Mouse (Mus musculus) right cerebral cortex, adult 18-20 months (tissue): ENCODE data around the gene Gm10837.
A peak's percentile ranks its signal among the peaks of the same experiment; 100 is the strongest.

ENCODE experiments used
- DNase-seq: peaks from one replicate; pipeline ENCODE4 v3.0.0; 2022; ENCODE audit warnings: mixed read lengths

Gm10837 gene

GRCm38 (mm10) chr14:122479461-122480109 lies 10.8 kb upstream of the Gm10837 start:
- DNase-seq, result no peak

DNA sequence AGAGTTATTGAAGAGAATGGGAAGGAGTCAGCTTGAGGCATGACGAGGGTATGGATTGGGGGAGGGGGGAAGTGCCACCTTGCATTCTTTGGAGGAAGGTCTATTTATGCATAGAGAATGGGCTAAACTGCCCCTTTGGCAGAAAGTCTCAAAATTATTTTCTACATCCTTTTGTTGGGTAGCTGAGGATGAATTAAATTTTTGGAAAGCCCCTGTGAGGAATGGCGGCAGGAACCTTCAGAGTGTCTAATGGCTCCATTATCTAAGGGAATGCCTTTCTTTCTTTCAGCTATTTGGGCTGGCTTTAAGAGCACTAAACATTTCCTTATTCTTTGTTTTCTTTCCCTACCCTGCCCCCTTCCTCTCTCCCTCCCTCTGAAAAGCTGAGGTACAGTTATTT lies 10.0 kb upstream of the Gm10837 start:
- no peak for DNase-seq

GRCm38 (mm10) chr14:122481181-122481580 lies 9.2 kb upstream of the Gm10837 start:
- no peak for DNase-seq

DNA sequence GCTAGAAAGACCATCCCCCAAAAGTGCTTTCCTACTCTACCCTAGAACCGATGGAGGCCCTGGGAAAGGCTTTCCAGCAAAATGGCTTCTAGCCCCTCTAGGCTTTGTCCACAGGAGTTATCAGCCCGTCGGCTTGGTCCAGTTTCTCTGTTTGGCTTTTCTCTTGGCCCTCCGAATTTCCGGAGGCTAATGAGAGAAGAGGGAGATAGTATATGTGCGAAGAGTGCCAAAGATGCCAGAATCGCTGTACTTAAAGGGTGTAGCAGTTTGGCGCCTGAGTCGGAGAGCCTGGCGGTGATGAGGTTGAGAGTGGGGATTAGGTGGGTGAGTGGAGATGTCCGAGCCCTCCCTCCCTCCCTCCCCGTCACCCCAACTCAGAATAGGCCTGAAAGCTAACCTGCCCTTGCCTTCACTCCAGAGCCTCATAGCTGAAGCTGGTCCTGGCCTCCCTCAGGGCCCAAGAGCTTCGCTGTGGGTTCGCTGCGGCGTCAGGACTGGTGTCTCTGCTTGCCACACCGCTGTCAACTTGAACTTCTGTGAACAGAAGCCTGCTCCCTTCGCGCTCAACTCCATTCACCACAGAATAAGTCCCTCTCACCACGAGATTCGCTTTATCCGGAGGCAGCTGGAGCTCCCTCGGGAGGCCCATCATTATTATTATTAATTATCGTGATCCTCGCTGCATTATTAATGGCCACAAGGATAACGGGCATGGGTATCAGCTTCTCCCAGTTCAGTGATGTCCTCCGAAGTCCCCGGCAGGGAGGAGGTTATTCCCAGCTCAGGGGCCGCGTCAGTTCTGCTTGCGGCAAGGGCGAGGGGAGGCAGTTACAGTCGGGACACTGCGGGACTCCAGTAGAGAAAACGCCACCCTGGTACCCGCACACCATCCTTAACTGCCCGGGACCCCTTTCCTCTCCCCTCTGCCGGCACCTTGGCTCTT lies 8.0 kb upstream of the Gm10837 start:
- no peak for DNase-seq

- no peak for DNase-seq
Observed at GRCm38 (mm10) chr14:122483024-122483385, 7.4 kb upstream of the Gm10837 start.

DNA sequence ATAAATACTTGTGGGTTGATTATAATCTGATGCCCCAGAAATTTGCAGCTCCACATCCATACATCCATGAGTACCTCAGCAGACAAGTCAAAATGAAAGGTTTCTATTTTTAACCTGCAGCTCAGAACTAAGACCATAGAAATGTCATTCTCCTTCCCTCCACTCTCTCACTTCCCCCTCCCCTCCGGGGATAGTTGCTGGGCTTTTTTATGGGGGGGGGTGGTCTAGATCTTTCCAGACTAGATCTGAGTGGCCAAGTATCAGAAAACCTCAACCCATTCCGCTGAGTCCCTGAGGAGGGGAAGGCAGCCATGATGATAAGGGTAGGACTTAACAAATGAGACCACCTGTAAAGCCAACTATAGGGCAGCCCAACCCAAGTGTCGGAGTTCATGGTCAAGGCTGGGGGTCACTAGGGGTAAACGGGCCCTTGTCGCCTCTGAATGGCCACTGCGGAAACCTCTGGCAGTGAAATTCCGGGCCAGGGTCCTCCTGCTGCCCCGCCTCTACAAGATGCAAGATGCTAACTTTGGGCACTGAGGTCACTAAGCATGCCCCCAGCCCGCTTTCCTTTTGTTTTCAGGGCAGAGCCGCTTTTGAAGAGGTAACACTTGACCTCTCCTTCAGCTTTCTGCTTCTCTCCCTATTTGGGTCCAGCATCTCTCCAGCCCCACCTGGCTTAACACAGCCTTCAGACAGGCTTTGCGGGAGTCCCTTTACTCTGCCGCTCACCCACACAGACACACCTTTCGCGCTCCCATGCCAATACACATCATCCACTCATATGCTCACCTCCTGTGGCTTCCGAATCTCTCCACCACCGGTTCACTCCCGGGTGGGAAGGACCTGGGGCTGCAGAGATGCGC lies 6.6 kb upstream of the Gm10837 start:
- DNase-seq, result no peak

DNA sequence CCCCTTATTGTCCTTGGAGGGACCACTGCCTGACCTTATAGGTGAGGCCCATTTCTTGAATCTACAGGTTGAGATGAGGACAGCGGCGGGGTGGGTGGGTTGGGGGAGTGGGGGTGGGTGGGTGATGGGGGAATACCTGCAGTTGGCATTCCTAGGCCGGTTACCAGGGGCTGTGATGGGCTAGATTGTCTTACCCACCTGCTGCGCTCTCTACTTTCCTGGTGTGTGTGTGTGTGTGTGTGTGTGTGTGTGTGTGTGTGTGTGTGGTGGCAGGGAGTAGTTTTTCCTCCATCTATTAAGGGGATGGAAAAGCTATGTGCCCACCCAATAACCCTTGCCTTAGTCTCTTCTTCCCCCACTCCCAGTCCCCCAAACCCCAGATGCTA lies 5.9 kb upstream of the Gm10837 start:
- DNase-seq, result no peak

- no peak for DNase-seq
Observed at GRCm38 (mm10) chr14:122484844-122485551, 5.4 kb upstream of the Gm10837 start.

DNA sequence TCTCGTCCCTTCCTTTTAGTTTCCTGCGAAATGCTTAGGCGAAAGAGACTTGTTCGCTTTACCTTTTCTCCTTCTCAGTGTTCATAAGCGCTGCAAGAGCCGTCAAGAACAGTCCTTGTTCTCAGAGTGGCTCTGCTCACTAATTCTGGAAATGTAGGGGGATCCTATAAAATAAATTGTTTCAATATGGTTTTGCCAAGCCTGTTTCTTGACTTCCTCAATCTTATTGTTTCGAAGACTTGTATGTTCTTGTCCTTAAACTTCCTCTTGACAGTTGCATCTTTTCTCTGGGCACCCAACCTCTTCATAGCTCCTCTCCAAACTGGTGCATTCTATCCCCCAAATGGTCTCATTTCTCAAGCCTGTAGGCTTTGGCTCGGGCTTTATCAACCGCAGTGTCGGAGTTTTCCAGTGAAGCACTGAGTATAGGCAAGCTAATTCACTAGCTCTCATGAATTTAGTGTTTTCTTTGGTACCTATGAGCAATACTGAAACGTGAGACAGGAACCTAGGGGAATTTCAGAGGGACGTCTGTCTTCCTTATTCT lies 4.7 kb upstream of the Gm10837 start:
- no peak for DNase-seq

DNA sequence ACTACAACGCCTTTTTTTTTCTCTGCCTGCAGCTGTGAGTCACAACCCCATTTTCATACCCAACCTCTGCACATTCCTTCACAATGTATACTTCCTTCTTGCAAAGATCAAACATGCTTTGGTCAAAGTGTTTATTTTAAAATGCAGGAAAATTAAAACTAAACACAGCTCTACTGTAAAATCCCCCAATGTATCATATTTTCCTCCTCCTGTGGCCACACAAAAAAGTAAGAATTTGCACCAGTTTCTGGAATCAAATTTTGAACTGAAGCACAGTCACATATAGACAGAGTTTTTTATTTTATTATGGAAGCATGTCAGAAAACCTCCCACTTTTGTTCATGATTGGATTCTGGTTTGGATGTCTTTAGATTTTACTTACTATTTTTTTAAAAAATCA lies 3.8 kb upstream of the Gm10837 start:
- no peak for DNase-seq

GRCm38 (mm10) chr14:122487366-122487765 lies 3.0 kb upstream of the Gm10837 start:
- DNase-seq, result no peak

DNA sequence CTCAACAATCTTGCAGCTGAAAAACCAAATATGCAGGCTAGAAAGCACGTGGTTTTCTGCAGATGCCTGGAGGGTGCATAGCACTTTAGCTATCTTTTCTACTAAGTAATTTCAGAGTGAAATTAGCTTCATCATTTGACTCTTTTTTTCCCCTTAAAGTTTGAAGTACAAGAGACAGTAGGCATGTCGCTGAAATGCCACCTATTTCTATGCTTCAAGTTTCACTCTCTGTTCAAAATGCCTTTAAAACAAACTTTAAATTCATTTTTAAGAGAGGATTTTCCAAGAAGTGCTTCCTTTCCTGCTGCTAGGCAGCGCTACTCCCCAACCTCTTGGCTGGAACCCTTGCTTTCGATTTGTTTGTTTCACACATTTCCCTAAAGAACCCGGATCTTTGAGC lies 1.3 kb upstream of the Gm10837 start:
- DNase-seq, result no peak

DNA sequence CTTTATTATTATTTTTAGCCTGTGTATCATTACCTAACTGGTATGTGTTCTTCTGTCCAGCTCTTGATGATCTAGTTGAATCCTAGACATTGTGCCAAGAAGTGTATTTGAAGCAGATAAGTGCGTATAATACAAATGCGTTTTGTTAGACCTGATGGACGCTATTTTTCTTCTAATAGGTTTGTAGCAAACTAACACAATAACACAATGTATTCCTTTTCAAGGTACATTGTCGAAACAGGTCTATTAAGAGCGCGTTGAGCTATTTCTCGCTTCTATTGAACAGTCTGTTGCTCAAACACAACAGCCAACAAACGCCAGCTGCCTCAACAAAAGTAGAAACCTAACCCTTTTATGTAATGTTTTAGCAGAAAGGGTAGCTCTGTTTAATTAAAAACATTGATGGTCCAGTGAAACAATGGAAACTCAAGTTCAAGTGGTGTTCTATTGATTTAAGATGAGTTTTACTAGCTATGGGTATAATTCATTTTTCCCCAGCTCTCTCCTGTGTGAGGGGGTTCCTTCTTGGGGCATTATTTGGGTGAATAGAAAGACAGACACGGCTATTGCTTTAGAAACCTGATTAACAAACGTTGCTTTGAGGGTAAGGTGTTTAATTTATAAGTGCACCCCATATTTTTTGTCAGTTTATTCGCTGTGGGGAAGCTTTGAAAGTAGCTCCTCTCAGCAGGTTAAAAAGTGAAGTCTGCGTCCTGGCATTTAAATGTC lies 536 bp upstream of the Gm10837 start:
- no peak for DNase-seq

DNA sequence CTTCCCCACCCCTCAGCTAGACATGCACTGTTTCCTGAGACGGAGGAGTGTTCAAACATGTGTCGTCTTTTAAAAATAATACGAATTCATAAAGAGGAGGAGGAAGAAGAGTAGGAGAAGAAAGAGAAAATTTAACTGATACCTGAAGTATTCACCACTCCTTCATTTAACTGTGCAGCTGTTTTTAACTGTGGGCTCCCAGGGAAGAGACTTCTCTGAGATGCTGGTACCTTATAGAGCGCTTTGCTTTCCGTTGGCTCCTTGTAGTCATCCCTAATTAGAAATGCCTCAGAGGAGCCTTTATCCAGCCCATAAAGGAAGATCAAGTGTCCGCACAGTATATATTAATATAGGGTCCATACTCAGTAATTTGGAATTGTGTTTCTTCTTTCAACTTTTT lies 1.1 kb downstream of the Gm10837 start:
- DNase-seq, result no peak

GRCm38 (mm10) chr14:122492015-122492414 lies 1.6 kb downstream of the Gm10837 start:
- no peak for DNase-seq

DNA sequence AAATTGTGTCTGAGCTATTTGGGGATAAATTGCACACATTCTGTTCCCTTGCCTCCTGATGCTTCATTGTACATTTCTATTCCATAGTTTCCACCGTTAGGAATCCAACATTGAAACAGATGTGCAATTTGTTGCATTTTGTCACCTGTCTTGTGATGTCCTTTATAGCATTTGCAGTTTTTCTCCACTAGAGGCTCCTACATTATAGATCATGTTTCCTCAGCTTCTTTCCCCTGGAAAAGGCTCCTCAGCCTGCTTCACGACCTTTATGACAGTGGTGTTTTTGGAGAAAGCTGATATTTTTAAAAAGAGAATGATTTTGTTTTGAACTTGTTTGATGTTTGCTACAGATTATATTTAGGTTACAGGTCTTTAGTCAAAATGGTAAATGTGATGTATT lies 18.7 kb downstream of the Gm10837 start:
- no peak for DNase-seq

DNA sequence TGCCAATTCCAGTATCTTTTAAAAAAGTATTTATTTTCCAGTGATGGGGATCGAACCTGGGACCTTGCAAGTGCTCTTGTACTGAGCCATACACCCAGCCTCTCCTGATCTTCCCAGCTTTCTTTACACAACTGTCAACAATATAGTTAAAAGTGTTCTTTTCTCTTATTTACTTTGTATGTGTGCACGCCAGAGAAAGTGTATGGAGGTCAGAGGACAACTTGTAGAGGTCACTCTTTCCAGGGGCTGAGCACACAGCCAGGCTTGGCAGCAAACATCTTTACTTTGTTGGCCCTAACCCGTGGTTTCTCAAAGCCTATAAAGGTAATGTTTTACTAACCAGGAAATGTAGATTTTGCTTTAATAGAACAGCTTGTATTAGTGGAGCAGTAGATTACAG lies 21.1 kb downstream of the Gm10837 start:
- DNase-seq, result no peak

DNA sequence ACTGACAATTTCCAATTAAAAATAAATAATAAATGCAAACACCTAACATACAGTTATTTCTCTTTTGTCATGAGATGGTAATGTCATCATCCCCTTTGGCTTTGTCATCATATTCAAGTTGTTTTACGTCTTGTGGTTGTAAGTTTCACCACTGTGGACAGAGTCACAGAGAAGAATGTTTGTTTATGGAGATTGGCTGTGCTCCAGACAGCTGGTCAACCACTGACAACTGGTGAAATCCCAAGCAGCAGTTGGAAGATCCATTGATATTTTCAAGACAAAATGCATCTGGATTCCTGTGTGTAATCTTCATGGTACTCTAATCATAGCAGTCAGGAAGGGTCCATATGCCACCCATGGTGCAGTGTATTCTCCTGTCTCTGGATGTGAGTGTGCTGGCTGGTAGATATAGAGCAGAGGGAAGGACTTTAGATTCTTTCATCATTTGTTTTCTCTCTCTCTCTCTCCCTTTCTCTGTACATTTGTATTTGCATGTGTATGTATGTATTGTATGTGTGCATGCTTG lies 23.2 kb downstream of the Gm10837 start:
- no peak for DNase-seq

GRCm38 (mm10) chr14:122528475-122528874 lies 38.1 kb downstream of the Gm10837 start:
- DNase-seq, result no peak

DNA sequence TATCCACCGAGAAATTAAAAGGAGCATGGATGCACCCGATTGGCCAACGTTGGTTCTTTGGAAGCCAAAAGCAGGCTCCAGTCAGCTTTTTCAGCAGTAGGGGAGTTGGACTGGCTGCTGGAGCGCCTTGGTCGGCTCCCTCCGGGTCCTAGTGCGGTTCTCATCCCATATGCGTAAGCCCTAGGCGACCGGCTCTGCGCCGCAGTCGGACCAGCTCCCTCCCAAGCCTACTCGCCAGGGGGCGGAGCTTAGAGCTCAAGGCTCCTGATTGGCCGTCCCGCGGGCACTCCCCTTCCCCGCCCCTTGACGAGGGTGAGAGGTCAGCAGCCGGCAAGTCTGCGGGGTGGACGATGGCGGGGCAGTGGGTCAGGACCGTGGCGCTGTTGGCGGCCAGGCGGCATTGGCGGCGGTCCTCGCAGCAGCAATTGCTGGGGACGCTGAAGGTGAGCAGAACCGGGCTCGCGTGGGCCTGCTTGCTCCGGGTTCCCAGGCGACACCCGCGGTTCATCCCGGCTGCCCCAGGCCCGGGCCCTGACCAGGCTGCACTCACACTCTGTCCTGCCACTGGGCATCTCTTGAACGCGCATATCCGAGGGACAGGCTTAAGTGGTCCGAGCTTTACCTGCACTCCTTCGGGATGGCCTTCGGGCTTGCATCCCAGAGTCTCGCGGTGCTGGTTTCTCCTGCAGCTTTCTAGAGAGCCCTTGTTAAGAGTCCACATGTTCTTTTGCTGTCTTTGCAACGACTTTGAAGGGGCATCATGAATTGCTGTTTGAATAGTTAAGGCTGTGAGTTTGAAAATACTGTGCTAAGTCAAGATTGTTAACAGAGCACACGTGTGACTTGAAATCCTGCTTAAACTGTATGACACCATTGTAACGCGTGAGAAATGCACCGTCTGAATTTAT lies 43.9 kb downstream of the Gm10837 start, which contains the start of gene Pcca:
Pcca (plus strand) TSS at position 308 of the 908 bp plus-strand sequence.
- peak; percentile 98 for DNase-seq
